Mouse (Mus musculus): Measurements from ENCODE around the gene Triobp. TPM values are rescaled to one million over a fixed set of nuclear protein-coding genes. Genes with fewer than 3 reads are reported as not detected.

Gene Triobp
- polyA plus RNA-seq, 1 experiment from 2014 or later, result 44.9 TPM

- WGBS, result 21% methylated on average over 15 of the region's 15 CpGs
- Histone ChIP-seq H3K27me3 (no peaks in the 10 kb centered on the region), H3K4me1 (peaks cover 34% of the 10 kb centered on the region), H3K9ac (peak overlapping the region; percentile 39), H3K27ac (peak overlapping the region; percentile 95), H3K36me3 (no peaks in the 10 kb centered on the region; the same call in 1 of the 2 replicates), H3K4me3 (peak overlapping the region; percentile 49), H3K9me3 (no peaks in the 10 kb centered on the region), H3K4me2 (peak overlapping the region; percentile 64)
- ATAC-seq (ENCODE audit: borderline replicate concordance, extremely low read depth, low FRiP score, low TSS enrichment), result no peak
Observed at GRCm38 (mm10) chr15:78927021-78927787, 20.3 kb upstream of the Triobp start.

GRCm38 (mm10) chr15:78927788-78928457 lies 19.6 kb upstream of the Triobp start:
- Histone ChIP-seq H3K4me3 (peak overlapping the region; percentile 49), H3K9ac (peak overlapping the region; percentile 39), H3K4me2 (peak overlapping the region; percentile 64), H3K9me3 (no peaks in the 10 kb centered on the region), H3K4me1 (peaks cover 34% of the 10 kb centered on the region), H3K27ac (peak overlapping the region; percentile 95), H3K36me3 (no peaks in the 10 kb centered on the region; the same call in 1 of the 2 replicates), H3K27me3 (no peaks in the 10 kb centered on the region)
- under 1% methylated on average over 23 of the region's 35 CpGs for WGBS
- ATAC-seq (ENCODE audit: borderline replicate concordance, extremely low read depth, low FRiP score, low TSS enrichment), result peak; percentile 50

DNA sequence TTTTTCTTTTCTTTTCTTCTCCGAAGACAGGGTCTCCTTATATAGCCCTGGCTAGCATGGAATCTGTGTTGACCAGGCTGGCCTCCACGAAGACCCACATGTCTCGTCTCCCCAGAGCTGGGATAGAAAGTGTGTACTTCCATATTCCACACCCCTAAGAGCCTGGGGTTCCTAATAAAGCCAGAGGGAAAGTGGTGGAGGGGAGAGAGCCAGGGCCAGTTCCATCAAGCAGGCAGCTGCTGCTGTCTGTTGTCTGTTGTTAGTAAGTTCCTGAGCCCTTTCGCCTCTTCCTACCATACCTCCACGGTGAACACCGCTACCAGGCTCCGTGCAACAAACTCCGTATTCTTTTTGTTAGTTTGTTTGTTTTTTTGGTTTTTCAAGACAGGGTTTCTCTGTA lies 19.0 kb upstream of the Triobp start:
- Histone ChIP-seq H3K9ac (no peak overlapping the region), H3K9me3 (no peaks in the 10 kb centered on the region), H3K27me3 (no peaks in the 10 kb centered on the region), H3K36me3 (no peaks in the 10 kb centered on the region; the same call in 1 of the 2 replicates), H3K4me1 (peaks cover 34% of the 10 kb centered on the region), H3K27ac (peak overlapping the region; percentile 25), H3K4me2 (peak overlapping the region; percentile 64), H3K4me3 (peak overlapping the region; percentile 49)
- 46% methylated on average over 8 of the region's 8 CpGs for WGBS
- no peak for ATAC-seq (ENCODE audit: borderline replicate concordance, extremely low read depth, low FRiP score, low TSS enrichment)

DNA sequence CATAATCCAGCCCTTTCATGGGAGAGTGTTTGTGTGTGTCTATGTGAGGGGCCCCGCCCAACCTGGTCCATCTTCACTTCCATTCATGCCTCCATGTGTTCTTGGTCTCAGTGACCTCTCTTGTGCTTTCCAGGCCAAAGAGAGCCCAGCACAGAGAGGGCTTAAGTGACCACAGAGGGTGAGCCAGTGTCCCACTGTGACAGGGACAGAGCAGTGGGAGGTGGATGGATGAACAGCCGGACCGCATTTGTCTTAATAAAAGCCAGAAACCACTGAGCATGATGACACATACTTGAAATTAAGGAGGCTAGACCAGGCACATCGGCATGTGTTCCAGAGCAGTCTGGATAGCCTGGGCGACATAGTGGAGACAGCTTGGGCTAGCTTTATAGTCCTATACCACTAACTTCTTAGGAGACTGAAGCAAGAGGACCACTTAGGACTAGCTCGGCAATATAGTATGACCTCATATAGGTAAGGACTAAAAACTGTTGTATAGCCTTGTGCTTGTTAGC lies 17.3 kb upstream of the Triobp start:
- H3K36me3 ChIP-seq, result no peaks in the 10 kb centered on the region; the same call in 1 of the 2 replicates
- H3K27me3 ChIP-seq, result no peaks in the 10 kb centered on the region
- WGBS, result 90% methylated on average over 6 of the region's 6 CpGs
- no peaks in the 10 kb centered on the region for H3K9me3 ChIP-seq
- peaks cover 35% of the 10 kb centered on the region for H3K4me1 ChIP-seq
- H3K4me2 ChIP-seq, result no peak overlapping the region
- ATAC-seq (ENCODE audit: borderline replicate concordance, extremely low read depth, low FRiP score, low TSS enrichment), result no peak
- no peak overlapping the region for H3K27ac ChIP-seq
- H3K9ac ChIP-seq, result no peak overlapping the region
- no peak overlapping the region for H3K4me3 ChIP-seq

DNA sequence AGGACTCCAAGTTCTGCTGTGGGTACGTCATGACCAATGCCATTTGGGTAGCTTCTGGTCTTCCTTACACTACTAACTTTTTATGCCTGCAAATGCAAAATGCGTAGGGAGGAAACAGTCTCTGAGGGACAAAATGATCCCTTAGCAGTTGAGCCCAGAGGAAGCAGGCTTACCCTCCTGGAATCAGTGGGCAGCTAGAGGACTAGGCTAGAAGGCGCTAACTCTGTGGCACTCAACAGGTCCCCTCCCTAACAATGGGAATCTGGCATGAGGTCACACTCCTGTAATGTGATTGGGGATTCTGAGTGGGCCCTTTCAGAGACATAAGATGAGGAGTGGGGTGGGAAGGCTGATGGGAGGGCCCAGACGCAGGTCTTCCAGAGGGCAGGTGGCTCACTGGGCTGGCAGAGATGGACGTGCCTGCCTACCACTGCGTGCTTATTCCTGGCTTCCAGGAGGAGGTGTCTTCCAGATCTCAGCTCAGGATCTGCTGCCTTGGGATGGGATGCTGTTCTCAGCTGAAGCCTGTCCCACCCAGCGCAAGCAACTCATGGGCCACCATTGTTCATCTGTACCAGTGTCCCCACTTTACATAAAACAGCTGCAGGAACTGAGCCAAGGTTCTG lies 16.6 kb upstream of the Triobp start:
- Histone ChIP-seq H3K36me3 (no peaks in the 10 kb centered on the region; the same call in 1 of the 2 replicates), H3K4me1 (peaks cover 35% of the 10 kb centered on the region), H3K4me3 (no peak overlapping the region), H3K27me3 (no peaks in the 10 kb centered on the region), H3K9ac (no peak overlapping the region), H3K4me2 (no peak overlapping the region), H3K9me3 (no peaks in the 10 kb centered on the region), H3K27ac (no peak overlapping the region)
- no peak for ATAC-seq (ENCODE audit: borderline replicate concordance, extremely low read depth, low FRiP score, low TSS enrichment)
- 81% methylated on average over 7 of the region's 7 CpGs for WGBS

- Histone ChIP-seq H3K27ac (no peak overlapping the region), H3K9me3 (no peaks in the 10 kb centered on the region), H3K4me1 (peaks cover 34% of the 10 kb centered on the region), H3K36me3 (no peaks in the 10 kb centered on the region; the same call in 1 of the 2 replicates), H3K27me3 (no peaks in the 10 kb centered on the region), H3K4me3 (no peak overlapping the region), H3K4me2 (no peak overlapping the region), H3K9ac (no peak overlapping the region)
- no peak for ATAC-seq (ENCODE audit: borderline replicate concordance, extremely low read depth, low FRiP score, low TSS enrichment)
- WGBS, result 27% methylated on average over 3 of the region's 3 CpGs
Observed at GRCm38 (mm10) chr15:78931577-78931976, 15.9 kb upstream of the Triobp start.

- Histone ChIP-seq H3K4me2 (peak within 1 kb of the TSS; percentile 73), H3K27ac (peak within 1 kb of the TSS; percentile 90), H3K9ac (peak within 1 kb of the TSS; percentile 81), H3K4me1 (peaks cover 18% of the 10 kb centered on the region), H3K27me3 (no peaks in the 10 kb centered on the region), H3K9me3 (no peaks in the 10 kb centered on the region), H3K4me3 (peak within 1 kb of the TSS; percentile 94), H3K36me3 (peaks cover 27% of the 10 kb centered on the region)
- under 1% methylated on average over 42 of the region's 42 CpGs for WGBS
- ATAC-seq (ENCODE audit: borderline replicate concordance, extremely low read depth, low FRiP score, low TSS enrichment), result peak; percentile 84
Observed at GRCm38 (mm10) chr15:78934784-78935320, 12.7 kb upstream of the Triobp start, which contains the start of gene Nol12. Gene Nol12, plus strand, starts transcription at chr15:78934933.

- H3K27me3 ChIP-seq, result no peaks in the 10 kb centered on the region
- 91% methylated on average over 12 of the region's 12 CpGs for WGBS
- H3K4me3 ChIP-seq, result no peak overlapping the region
- 0 out of 2 replicates have a peak overlapping the region, but pooled peaks have one; percentile 73 for H3K4me2 ChIP-seq
- H3K36me3 ChIP-seq, result peaks cover 43% of the 10 kb centered on the region
- peaks cover 18% of the 10 kb centered on the region for H3K4me1 ChIP-seq
- ATAC-seq (ENCODE audit: borderline replicate concordance, extremely low read depth, low FRiP score, low TSS enrichment), result no peak
- H3K27ac ChIP-seq, result no peak overlapping the region
- H3K9ac ChIP-seq, result no peak overlapping the region
- H3K9me3 ChIP-seq, result no peaks in the 10 kb centered on the region
Observed at GRCm38 (mm10) chr15:78936403-78936802, 11.1 kb upstream of the Triobp start.

DNA sequence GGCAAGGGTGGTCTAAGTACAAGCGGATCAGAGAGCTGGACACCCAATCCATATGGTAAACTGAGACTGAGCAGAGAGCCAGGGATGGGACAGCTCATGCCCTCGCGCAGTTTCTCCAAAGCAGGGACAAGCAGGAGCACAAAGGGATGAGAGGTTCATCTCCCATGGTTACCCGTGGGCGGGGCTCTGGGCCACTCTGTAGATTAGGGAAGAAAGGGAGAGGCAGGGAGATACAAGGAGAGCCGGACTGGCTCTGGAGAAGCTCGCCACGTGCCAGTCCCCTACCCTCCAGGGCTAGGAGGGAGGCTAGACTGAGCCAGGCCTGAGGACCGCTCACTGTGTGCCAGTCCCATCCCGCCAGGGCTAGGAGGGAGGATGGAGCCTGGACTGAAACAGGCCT lies 10.2 kb upstream of the Triobp start:
- Histone ChIP-seq H3K9me3 (no peaks in the 10 kb centered on the region), H3K9ac (no peak overlapping the region), H3K27ac (no peak overlapping the region), H3K4me2 (no peak overlapping the region), H3K4me1 (peaks cover 18% of the 10 kb centered on the region), H3K27me3 (no peaks in the 10 kb centered on the region), H3K4me3 (no peak overlapping the region), H3K36me3 (peaks cover 45% of the 10 kb centered on the region)
- ATAC-seq (ENCODE audit: borderline replicate concordance, extremely low read depth, low FRiP score, low TSS enrichment), result no peak
- WGBS, result 89% methylated on average over 10 of the region's 10 CpGs

GRCm38 (mm10) chr15:78937963-78938362 lies 9.6 kb upstream of the Triobp start:
- Histone ChIP-seq H3K4me2 (no peak overlapping the region), H3K9ac (no peak overlapping the region), H3K9me3 (no peaks in the 10 kb centered on the region), H3K4me1 (peaks cover 21% of the 10 kb centered on the region), H3K4me3 (no peak overlapping the region), H3K27ac (no peak overlapping the region), H3K36me3 (peaks cover 45% of the 10 kb centered on the region), H3K27me3 (no peaks in the 10 kb centered on the region)
- no peak for ATAC-seq (ENCODE audit: borderline replicate concordance, extremely low read depth, low FRiP score, low TSS enrichment)
- 83% methylated on average over 2 of the region's 2 CpGs for WGBS

- no peaks in the 10 kb centered on the region for H3K27me3 ChIP-seq
- WGBS, result 89% methylated on average over 13 of the region's 13 CpGs
- no peak overlapping the region for H3K4me2 ChIP-seq
- ATAC-seq (ENCODE audit: borderline replicate concordance, extremely low read depth, low FRiP score, low TSS enrichment), result no peak
- H3K9me3 ChIP-seq, result no peaks in the 10 kb centered on the region
- H3K36me3 ChIP-seq, result peaks cover 45% of the 10 kb centered on the region
- peaks cover 15% of the 10 kb centered on the region for H3K4me1 ChIP-seq
- H3K9ac ChIP-seq, result no peak overlapping the region
- H3K27ac ChIP-seq, result no peak overlapping the region
- H3K4me3 ChIP-seq, result no peak overlapping the region
Observed at GRCm38 (mm10) chr15:78940325-78940724, 7.2 kb upstream of the Triobp start.

All from lung, embryonic 15.5 days (tissue).